8 mouse cellular contexts compared by ENCODE assay signal in genomic region chr10:62530183-62530582, GRCm38 (mm10). TPM values are rescaled to one million over a fixed set of nuclear protein-coding genes. Genes with fewer than 3 reads are reported as not detected.
A peak's percentile ranks its signal among the peaks of the same experiment; 100 is the strongest.
DNase-seq lines count a peak whose midpoint lies in the region.

No protein-coding gene starts in this region.

- peak; percentile 56 for DNase-seq in gastrocnemius, adult 18-20 months (ENCODE audit: low spot score)
- DNase-seq in gastrocnemius, postnatal 4 days (ENCODE audit: low spot score in 2 of 2), result no peak
- peak; percentile 12 to 20 for DNase-seq in gastrocnemius, adult 8-10 months (ENCODE audit: low spot score in 2 of 2)
- peak; percentile 80 for DNase-seq in kidney, adult 9 months
- peak; percentile 87 for DNase-seq in lung, postnatal 14 days
- no peak for DNase-seq in left cerebral cortex, adult 9 months (ENCODE audit: low spot score in 2 of 2)
- DNase-seq in layer of hippocampus, adult 9-11 months, result no peak
- no peak for DNase-seq in layer of hippocampus, postnatal 25 days (ENCODE audit: extremely low spot score in 1 of 2, low spot score in 1 of 2)

RNA-seq across cellular contexts. Expression of gene Srgn, which starts 2.9 kb away (rescaled TPM):
- 10 to 100 TPM; 10.5 to 15.0 TPM for total RNA-seq in gastrocnemius, adult 18-20 months (2021)
- 10 to 100 TPM; 16.2 to 16.7 TPM for total RNA-seq in gastrocnemius, postnatal 4 days (2021)
- total RNA-seq in gastrocnemius, adult 8-10 months (2022), result 10 to 100 TPM in 1 of 4 experiments, 1 to 10 TPM in 3; 7.1 to 11.8 (median 8.6) TPM
- 1 to 10 TPM; 7.9 TPM for total RNA-seq in layer of hippocampus, postnatal 25 days (2021)

RNA-seq across cellular contexts. Expression of gene Vps26a, which starts 43.6 kb away (rescaled TPM):
- total RNA-seq in gastrocnemius, adult 18-20 months (2021), result 10 to 100 TPM; 27.5 to 30.4 TPM
- 10 to 100 TPM; 30.4 to 32.8 TPM for total RNA-seq in gastrocnemius, postnatal 4 days (2021)
- 10 to 100 TPM; 27.5 to 31.7 (median 29.6) TPM for total RNA-seq in gastrocnemius, adult 8-10 months (2022)
- total RNA-seq in layer of hippocampus, postnatal 25 days (2021), result 10 to 100 TPM; 41.0 to 45.9 TPM

RNA-seq across cellular contexts. Expression of gene Kif1bp, which starts 48.1 kb away (rescaled TPM):
- 10 to 100 TPM; 29.0 to 30.4 TPM for total RNA-seq in gastrocnemius, adult 18-20 months (2021)
- total RNA-seq in gastrocnemius, postnatal 4 days (2021), result 10 to 100 TPM; 29.4 to 31.0 TPM
- total RNA-seq in gastrocnemius, adult 8-10 months (2022), result 10 to 100 TPM; 26.1 to 30.2 (median 28.2) TPM
- 100 to 1,000 TPM; 212 to 215 TPM for total RNA-seq in layer of hippocampus, postnatal 25 days (2021)

Comparison
In these comparisons a context has a peak if more than half of its experiments do, and no peak if none do; other contexts are left out.
1. DNase-seq: peak in gastrocnemius, adult 18-20 months (single experiment), gastrocnemius, adult 8-10 months (2 of 2), kidney, adult 9 months (single experiment) and lung, postnatal 14 days (single experiment); none in gastrocnemius, postnatal 4 days (0 of 2), left cerebral cortex, adult 9 months (0 of 2), layer of hippocampus, adult 9-11 months (single experiment) and layer of hippocampus, postnatal 25 days (0 of 2).
2. RNA of gene Kif1bp, which starts 48.1 kb away (total RNA-seq): 212 to 215 TPM in layer of hippocampus, postnatal 25 days; 29.4 to 31.0 TPM in gastrocnemius, postnatal 4 days, 29.0 to 30.4 TPM in gastrocnemius, adult 18-20 months and 26.1 to 30.2 TPM in gastrocnemius, adult 8-10 months; every median in the first group is over 4 times any median in the second.